Mouse (Mus musculus) bone marrow macrophage, adult 2 months (primary cell): ENCODE measurements around the gene Ptrh2.

Experiments
- CTCF ChIP-seq: IDR thresholded peaks from 2 replicates; pipeline ENCODE4 v1.5.1; 2012; ENCODE audit warnings: low read depth, mild to moderate bottlenecking, low read length, moderate library complexity
- POLR2A ChIP-seq: IDR thresholded peaks from 2 replicates; pipeline ENCODE4 v1.6.1; 2012; ENCODE audit warnings: mild to moderate bottlenecking, low read depth, low read length, borderline replicate concordance

- TF ChIP-seq CTCF (no peak), POLR2A (no peak)
Measured at GRCm38 (mm10) chr11:86654096-86654495, 29.7 kb upstream of the Ptrh2 start.
